Mouse (Mus musculus) midbrain, embryonic 12.5 days (tissue): Measurements from ENCODE around the gene Dennd2d. TPM values are rescaled to one million over a fixed set of nuclear protein-coding genes. Genes with fewer than 3 reads are reported as not detected.

ENCODE experiments used
- ATAC-seq: fragments of 200-750 bp; cut with Nextera tagmentation; 2 replicates; pipeline ENCODE4 v1.8.0; 2017; ENCODE audit warnings: low read depth, moderate TSS enrichment, moderate library complexity; ENCODE audit not compliant: low FRiP score
- H3K27ac ChIP-seq: fragments of 300-500 bp; sonication (generic); replicated peaks from 2 replicates; pipeline ENCODE4 v1.5.1; 2016; ENCODE audit warnings: mild to moderate bottlenecking
- H3K27me3 ChIP-seq: fragments of 300-500 bp; sonication (generic); 2 replicates; pipeline ENCODE4 v1.6.1; 2016; ENCODE audit warnings: mild to moderate bottlenecking
- H3K36me3 ChIP-seq: fragments of 300-500 bp; sonication (generic); 2 replicates; pipeline ENCODE4 v1.6.1; 2016
- H3K4me1 ChIP-seq: fragments of 300-500 bp; sonication (generic); 2 replicates; pipeline ENCODE4 v1.6.1; 2016
- H3K4me2 ChIP-seq: fragments of 300-500 bp; sonication (generic); replicated peaks from 2 replicates; pipeline ENCODE4 v1.6.1; 2016; ENCODE audit warnings: mild to moderate bottlenecking, moderate library complexity
- H3K4me3 ChIP-seq: fragments of 300-500 bp; sonication (generic); 2 replicates; pipeline ENCODE4 v1.5.1; 2016; ENCODE audit warnings: mild to moderate bottlenecking
- H3K9ac ChIP-seq: fragments of 300-500 bp; sonication (generic); replicated peaks from 2 replicates; pipeline ENCODE4 v1.6.1; 2016; ENCODE audit warnings: mild to moderate bottlenecking, moderate library complexity
- H3K9me3 ChIP-seq: fragments of 300-500 bp; sonication (generic); 2 replicates; pipeline ENCODE4 v1.6.1; 2016; ENCODE audit warnings: mild to moderate bottlenecking
- WGBS: fragments of 180-500 bp; shearing (Covaris S2); methylation state at CpG from one replicate; pipeline ENCODE4 v1.1.7; 2016; 5-methylcytosine and 5-hydroxymethylcytosine counted together
- polyA plus RNA-seq: library from polyadenylated mRNA; unstranded; fragments of >200 nt; fragmentation: Nextera tagmentation; extraction: Ambion mirVana; gene quantifications from 2 replicates; pipeline ENCODE4 v1.2.1, GENCODE M21; 2016

The Dennd2d gene
- polyA plus RNA-seq, 1 experiment from 2014 or later: 0.75 TPM

GRCm38 (mm10) chr3:106483796-106484405, 1.7 kb downstream of the Dennd2d start:
- WGBS: 70% methylated on average over 4 of the region's 4 CpGs

DNA sequence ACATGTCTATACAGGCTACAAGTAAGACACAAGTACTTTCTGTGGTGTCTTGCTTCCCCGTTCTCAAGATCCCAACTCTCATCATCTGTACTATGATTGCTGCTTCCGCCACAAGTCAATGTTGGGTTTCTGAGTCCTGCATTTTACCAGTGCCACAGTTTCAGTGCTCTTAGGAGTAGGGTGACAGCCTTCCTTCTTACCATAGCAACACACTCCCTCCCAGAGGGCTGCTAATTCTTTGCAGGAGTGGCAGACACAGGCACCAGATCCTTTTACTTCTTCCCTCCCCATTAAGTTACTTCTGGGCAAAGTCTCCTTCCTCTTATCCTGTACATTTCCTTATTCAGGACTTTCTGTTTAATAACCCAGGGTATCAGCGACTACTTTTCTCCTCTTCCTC, 2.7 kb downstream of the Dennd2d start:
- no peaks in the 10 kb centered on the region for H3K36me3 ChIP-seq
- WGBS: 93% methylated on average over 3 of the region's 3 CpGs
- H3K9me3 ChIP-seq: no peaks in the 10 kb centered on the region
- H3K4me1 ChIP-seq: peaks cover 11% of the 10 kb centered on the region
- peaks cover 24% of the 10 kb centered on the region for H3K27me3 ChIP-seq
- no peak for ATAC-seq
- no peak overlapping the region for H3K27ac ChIP-seq
- no peak overlapping the region for H3K4me3 ChIP-seq
- no peak overlapping the region for H3K9ac ChIP-seq
- H3K4me2 ChIP-seq: no peak overlapping the region

More at GRCm38 (mm10) chr3:106483796-106484405, 1.7 kb downstream of the Dennd2d start:
- H3K9ac ChIP-seq: no peak overlapping the region
- no peak overlapping the region for H3K4me3 ChIP-seq
- no peak for ATAC-seq
- peaks cover 11% of the 10 kb centered on the region for H3K4me1 ChIP-seq
- no peak overlapping the region for H3K27ac ChIP-seq
- H3K4me2 ChIP-seq: no peak overlapping the region
- H3K9me3 ChIP-seq: no peaks in the 10 kb centered on the region
- no peaks in the 10 kb centered on the region for H3K36me3 ChIP-seq
- H3K27me3 ChIP-seq: peaks cover 24% of the 10 kb centered on the region

DNA sequence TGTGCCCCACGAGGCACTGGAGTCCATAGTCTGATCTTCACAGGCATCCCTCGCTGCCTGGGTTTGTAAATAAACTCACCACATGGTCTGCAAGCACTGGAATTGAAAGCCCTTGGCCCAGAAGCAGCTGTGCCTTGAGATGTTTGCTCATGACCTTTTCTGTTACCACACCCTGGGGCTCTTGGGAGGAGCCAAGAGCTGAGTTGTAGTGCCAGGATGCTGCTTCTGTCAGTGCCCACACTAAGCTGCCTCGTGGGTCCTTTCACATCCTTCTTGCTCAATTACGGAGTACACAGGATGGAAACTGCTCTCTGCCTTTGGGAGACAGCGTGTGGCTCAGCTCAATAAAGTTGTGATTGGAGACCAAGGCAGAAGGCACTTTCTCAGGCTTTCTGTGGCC, 3.6 kb downstream of the Dennd2d start:
- peaks cover 24% of the 10 kb centered on the region for H3K27me3 ChIP-seq
- H3K36me3 ChIP-seq: no peaks in the 10 kb centered on the region
- no peak overlapping the region for H3K27ac ChIP-seq
- H3K4me1 ChIP-seq: peaks cover 11% of the 10 kb centered on the region
- no peak overlapping the region for H3K4me2 ChIP-seq
- no peak overlapping the region for H3K9ac ChIP-seq
- no peak overlapping the region for H3K4me3 ChIP-seq
- ATAC-seq: no peak
- no peaks in the 10 kb centered on the region for H3K9me3 ChIP-seq
- 77% methylated on average over 5 of the region's 5 CpGs for WGBS

- H3K9ac ChIP-seq: no peak overlapping the region
- H3K27ac ChIP-seq: no peak overlapping the region
- ATAC-seq: no peak
- peaks cover 6% of the 10 kb centered on the region for H3K4me1 ChIP-seq
- H3K36me3 ChIP-seq: no peaks in the 10 kb centered on the region
- H3K4me2 ChIP-seq: no peak overlapping the region
- 80% methylated on average over 2 of the region's 2 CpGs for WGBS
- H3K27me3 ChIP-seq: peaks cover 10% of the 10 kb centered on the region
- H3K4me3 ChIP-seq: no peak overlapping the region
- H3K9me3 ChIP-seq: no peaks in the 10 kb centered on the region
These were observed 5.3 kb downstream of the Dennd2d start for GRCm38 (mm10) chr3:106487551-106487950.

- ATAC-seq: no peak
- H3K27me3 ChIP-seq: no peaks in the 10 kb centered on the region
These were observed 8.0 kb downstream of the Dennd2d start for GRCm38 (mm10) chr3:106490239-106490638.

GRCm38 (mm10) chr3:106492723-106493122, 10.5 kb downstream of the Dennd2d start:
- no peak overlapping the region for H3K4me3 ChIP-seq
- no peaks in the 10 kb centered on the region for H3K9me3 ChIP-seq
- no peaks in the 10 kb centered on the region for H3K27me3 ChIP-seq
- H3K36me3 ChIP-seq: no peaks in the 10 kb centered on the region
- H3K4me2 ChIP-seq: no peak overlapping the region
- no peak for ATAC-seq
- no peaks in the 10 kb centered on the region for H3K4me1 ChIP-seq
- no peak overlapping the region for H3K9ac ChIP-seq
- WGBS: 97% methylated on average over 1 of the region's 1 CpGs
- no peak overlapping the region for H3K27ac ChIP-seq

More at GRCm38 (mm10) chr3:106490239-106490638, 8.0 kb downstream of the Dennd2d start:
- Histone ChIP-seq H3K27ac (no peak overlapping the region), H3K9me3 (no peaks in the 10 kb centered on the region), H3K36me3 (no peaks in the 10 kb centered on the region), H3K9ac (no peak overlapping the region), H3K4me1 (no peaks in the 10 kb centered on the region), H3K4me2 (no peak overlapping the region), H3K4me3 (no peak overlapping the region)
- 88% methylated on average over 4 of the region's 4 CpGs for whole genome bisulfite sequencing

GRCm38 (mm10) chr3:106493202-106493601, 11.0 kb downstream of the Dennd2d start:
- H3K4me2 ChIP-seq: no peak overlapping the region
- 90% methylated on average over 8 of the region's 8 CpGs for WGBS

DNA sequence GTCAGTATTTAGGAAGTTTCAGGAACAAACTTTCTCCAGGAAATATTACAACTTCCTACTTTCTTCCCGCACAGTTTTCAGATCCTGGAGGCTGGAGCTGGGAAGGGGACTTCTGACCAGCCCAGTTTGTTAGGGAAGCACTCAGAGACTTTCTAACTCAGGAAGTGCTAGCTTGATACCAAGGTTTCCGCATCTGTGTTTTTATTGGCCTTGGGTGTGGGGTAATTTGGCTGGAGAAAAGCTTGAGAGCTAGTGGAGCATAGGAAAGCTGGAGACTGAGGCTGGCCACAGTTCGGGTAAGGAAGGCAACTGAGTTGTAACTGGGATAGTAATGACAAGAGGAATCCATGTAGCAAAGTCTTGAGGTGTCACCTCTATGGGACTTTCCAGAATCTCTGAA, 11.7 kb downstream of the Dennd2d start:
- Histone ChIP-seq H3K9me3 (no peaks in the 10 kb centered on the region), H3K4me3 (no peak overlapping the region), H3K4me2 (no peak overlapping the region), H3K9ac (no peak overlapping the region), H3K27me3 (no peaks in the 10 kb centered on the region), H3K27ac (no peak overlapping the region), H3K36me3 (no peaks in the 10 kb centered on the region), H3K4me1 (no peaks in the 10 kb centered on the region)
- WGBS: 89% methylated on average over 3 of the region's 3 CpGs
- no peak for ATAC-seq

More at GRCm38 (mm10) chr3:106493202-106493601, 11.0 kb downstream of the Dennd2d start:
- Histone ChIP-seq H3K9ac (no peak overlapping the region), H3K36me3 (no peaks in the 10 kb centered on the region), H3K4me1 (no peaks in the 10 kb centered on the region), H3K4me3 (no peak overlapping the region), H3K27ac (no peak overlapping the region), H3K27me3 (no peaks in the 10 kb centered on the region), H3K9me3 (no peaks in the 10 kb centered on the region)
- no peak for ATAC-seq

- Histone ChIP-seq H3K27ac (no peak overlapping the region), H3K36me3 (no peaks in the 10 kb centered on the region), H3K27me3 (no peaks in the 10 kb centered on the region), H3K4me3 (no peak overlapping the region), H3K4me2 (no peak overlapping the region), H3K4me1 (no peaks in the 10 kb centered on the region), H3K9ac (no peak overlapping the region), H3K9me3 (no peaks in the 10 kb centered on the region)
- no peak for ATAC-seq
- WGBS: 85% methylated on average over 1 of the region's 1 CpGs
These were observed 12.3 kb downstream of the Dennd2d start for GRCm38 (mm10) chr3:106494417-106494950.

- H3K9ac ChIP-seq: no peak overlapping the region
- H3K4me2 ChIP-seq: no peak overlapping the region
- no peak for ATAC-seq
- no peak overlapping the region for H3K4me3 ChIP-seq
- H3K27me3 ChIP-seq: no peaks in the 10 kb centered on the region
- H3K9me3 ChIP-seq: no peaks in the 10 kb centered on the region
- H3K27ac ChIP-seq: no peak overlapping the region
- no peaks in the 10 kb centered on the region for H3K4me1 ChIP-seq
- 91% methylated on average over 1 of the region's 1 CpGs for WGBS
- H3K36me3 ChIP-seq: no peaks in the 10 kb centered on the region
These were observed 13.3 kb downstream of the Dennd2d start for GRCm38 (mm10) chr3:106495346-106496044.

- no peak overlapping the region for H3K4me2 ChIP-seq
- WGBS: 80% methylated on average over 4 of the region's 4 CpGs
- no peak for ATAC-seq
These were observed 14.0 kb downstream of the Dennd2d start for GRCm38 (mm10) chr3:106496045-106496721.

DNA sequence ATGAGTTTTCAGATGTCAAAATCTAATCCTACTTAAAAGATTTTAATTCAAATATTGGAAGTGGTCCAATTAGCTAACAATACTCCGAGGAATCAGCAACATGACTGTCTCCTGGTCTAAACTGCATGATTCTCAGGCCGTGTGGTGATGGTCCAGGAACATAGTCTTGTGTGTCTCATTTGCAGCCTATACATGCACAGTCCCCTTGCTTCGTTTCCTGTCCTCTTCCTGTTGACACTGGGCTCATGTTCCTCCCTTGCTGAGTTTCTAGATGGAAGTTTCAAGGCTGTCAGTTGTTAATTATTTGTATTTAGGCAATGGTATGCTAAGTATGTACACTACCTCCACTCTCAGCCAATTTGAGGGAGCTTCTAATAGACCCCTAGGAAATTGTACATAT, 14.8 kb downstream of the Dennd2d start:
- Histone ChIP-seq H3K27ac (no peak overlapping the region), H3K9ac (no peak overlapping the region), H3K27me3 (no peaks in the 10 kb centered on the region), H3K4me1 (no peaks in the 10 kb centered on the region), H3K36me3 (peaks cover 5% of the 10 kb centered on the region; the same call in 1 of the 2 replicates), H3K4me3 (no peak overlapping the region), H3K4me2 (no peak overlapping the region), H3K9me3 (no peaks in the 10 kb centered on the region)
- 79% methylated on average over 3 of the region's 3 CpGs for WGBS
- no peak for ATAC-seq

More at GRCm38 (mm10) chr3:106496045-106496721, 14.0 kb downstream of the Dennd2d start:
- Histone ChIP-seq H3K27ac (no peak overlapping the region), H3K36me3 (no peaks in the 10 kb centered on the region), H3K9me3 (no peaks in the 10 kb centered on the region), H3K4me1 (no peaks in the 10 kb centered on the region), H3K27me3 (no peaks in the 10 kb centered on the region), H3K4me3 (no peak overlapping the region), H3K9ac (no peak overlapping the region)
